Mouse (Mus musculus) heart, embryonic 13.5 days (tissue): ENCODE measurements around the gene Rbms3. TPM values are rescaled to one million over a fixed set of nuclear protein-coding genes. Genes with fewer than 3 reads are reported as not detected.

ENCODE experiments used
- ATAC-seq: fragments of 200-750 bp; cut with Nextera tagmentation; 2 replicates; pipeline ENCODE4 v1.8.0; 2017; ENCODE audit warnings: moderate TSS enrichment; ENCODE audit not compliant: insufficient number of reproducible peaks, low FRiP score, low TSS enrichment; ENCODE audit errors: extremely low read depth
- H3K27ac ChIP-seq: fragments of 300-500 bp; sonication (generic); replicated peaks from 2 replicates; pipeline ENCODE4 v1.5.1; 2015; ENCODE audit warnings: moderate library complexity, mild to moderate bottlenecking, inconsistent platforms
- H3K27me3 ChIP-seq: fragments of 300-500 bp; sonication (generic); replicated peaks from 2 replicates; pipeline ENCODE4 v1.6.1; 2015; ENCODE audit warnings: mild to moderate bottlenecking, inconsistent platforms
- H3K36me3 ChIP-seq: fragments of 300-500 bp; sonication (generic); 2 replicates; pipeline ENCODE4 v1.6.1; 2015; ENCODE audit warnings: mild to moderate bottlenecking, inconsistent platforms
- H3K4me1 ChIP-seq: fragments of 300-500 bp; sonication (generic); 2 replicates; pipeline ENCODE4 v1.6.1; 2015; ENCODE audit warnings: inconsistent platforms
- H3K4me2 ChIP-seq: fragments of 300-500 bp; sonication (generic); 2 replicates; pipeline ENCODE4 v1.6.1; 2015; ENCODE audit warnings: inconsistent platforms, mild to moderate bottlenecking, moderate library complexity
- H3K4me3 ChIP-seq: fragments of 300-500 bp; sonication (generic); 2 replicates; pipeline ENCODE4 v1.5.1; 2015; ENCODE audit warnings: moderate library complexity, mild to moderate bottlenecking, inconsistent platforms
- H3K9ac ChIP-seq: fragments of 300-500 bp; sonication (generic); 2 replicates; pipeline ENCODE4 v1.6.1; 2015; ENCODE audit warnings: inconsistent platforms, mild to moderate bottlenecking, moderate library complexity
- H3K9me3 ChIP-seq: fragments of 300-500 bp; sonication (generic); 2 replicates; pipeline ENCODE4 v1.6.1; 2016; ENCODE audit warnings: inconsistent platforms
- WGBS: fragments of 180-500 bp; shearing (Covaris S2); methylation state at CpG from one replicate; pipeline ENCODE4 v1.1.7; 2015; ENCODE audit warnings: mixed read lengths; 5-methylcytosine and 5-hydroxymethylcytosine counted together
- polyA plus RNA-seq: library from polyadenylated mRNA; unstranded; fragments of >200 nt; fragmentation: Nextera tagmentation; extraction: Ambion mirVana; gene quantifications from 2 replicates; pipeline ENCODE4 v1.2.1, GENCODE M21; 2015

Gene Rbms3
- polyA plus RNA-seq, 1 experiment from 2014 or later = 36.0 TPM

GRCm38 (mm10) chr9:116879600-116880457 lies 749.9 kb downstream of the Rbms3 start:
- Histone ChIP-seq H3K4me3 (no peak overlapping the region), H3K9me3 (peaks cover 11% of the 10 kb centered on the region; the same call in 1 of the 2 replicates), H3K27ac (peak overlapping the region; percentile 78), H3K9ac (no peak overlapping the region), H3K27me3 (no peaks in the 10 kb centered on the region), H3K4me2 (0 out of 2 replicates have a peak overlapping the region, but pooled peaks have one; percentile 9), H3K4me1 (peaks cover 24% of the 10 kb centered on the region), H3K36me3 (peaks cover 13% of the 10 kb centered on the region)
- 53% methylated on average over 10 of the region's 10 CpGs for WGBS
- ATAC-seq = no peak

DNA sequence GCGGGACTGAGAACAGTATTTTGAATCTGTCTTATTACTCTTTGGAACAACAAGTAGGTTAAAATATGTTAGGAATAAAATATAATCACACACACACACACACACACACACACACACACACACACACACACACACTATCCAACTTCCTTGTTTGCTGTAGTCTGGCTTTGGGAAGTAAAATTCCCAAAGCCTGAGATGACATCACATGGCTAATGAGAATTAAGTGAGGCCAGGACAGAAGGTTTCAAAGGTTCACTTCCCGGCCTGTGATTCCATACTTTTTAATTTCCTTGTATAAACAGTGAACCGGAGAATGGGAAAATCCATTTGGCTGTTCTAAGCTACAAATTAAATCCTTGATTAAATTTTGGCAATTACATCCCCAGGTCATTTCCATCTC lies 752.9 kb downstream of the Rbms3 start:
- H3K36me3 ChIP-seq = peaks cover 13% of the 10 kb centered on the region
- no peak for ATAC-seq
- 67% methylated on average over 3 of the region's 3 CpGs for WGBS

DNA sequence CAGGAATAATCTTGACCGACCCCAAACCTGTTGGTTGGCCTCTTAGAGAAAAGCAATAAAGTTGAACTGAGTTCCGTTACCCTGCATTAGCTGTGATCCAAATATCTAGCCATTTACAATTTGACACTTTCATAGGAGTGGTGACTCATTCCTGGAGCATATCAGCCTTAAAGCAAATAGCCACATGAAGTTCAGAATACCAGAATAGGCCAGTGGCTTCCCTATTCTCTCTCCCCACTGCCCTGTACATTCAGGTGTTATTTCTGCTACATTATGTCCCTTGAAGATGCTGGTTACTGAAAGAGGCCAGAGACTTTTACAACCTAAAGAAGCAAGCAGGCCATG lies 755.8 kb downstream of the Rbms3 start:
- H3K9me3 ChIP-seq = peaks cover 10% of the 10 kb centered on the region
- peak overlapping the region; percentile 38 for H3K9ac ChIP-seq
- no peaks in the 10 kb centered on the region for H3K27me3 ChIP-seq
- H3K36me3 ChIP-seq = peaks cover 9% of the 10 kb centered on the region
- ATAC-seq = no peak
- H3K4me2 ChIP-seq = peak overlapping the region; percentile 58
- peak overlapping the region; percentile 84 for H3K27ac ChIP-seq
- peak overlapping the region; percentile 27 for H3K4me3 ChIP-seq
- 32% methylated on average over 2 of the region's 2 CpGs for WGBS
- H3K4me1 ChIP-seq = peaks cover 33% of the 10 kb centered on the region

More for the DNA sequence above, 752.9 kb downstream of the Rbms3 start:
- Histone ChIP-seq H3K9ac (no peak overlapping the region), H3K27ac (no peak overlapping the region), H3K9me3 (peaks cover 11% of the 10 kb centered on the region; the same call in 1 of the 2 replicates), H3K4me3 (no peak overlapping the region), H3K27me3 (no peaks in the 10 kb centered on the region), H3K4me1 (peaks cover 53% of the 10 kb centered on the region), H3K4me2 (no peak overlapping the region)

DNA sequence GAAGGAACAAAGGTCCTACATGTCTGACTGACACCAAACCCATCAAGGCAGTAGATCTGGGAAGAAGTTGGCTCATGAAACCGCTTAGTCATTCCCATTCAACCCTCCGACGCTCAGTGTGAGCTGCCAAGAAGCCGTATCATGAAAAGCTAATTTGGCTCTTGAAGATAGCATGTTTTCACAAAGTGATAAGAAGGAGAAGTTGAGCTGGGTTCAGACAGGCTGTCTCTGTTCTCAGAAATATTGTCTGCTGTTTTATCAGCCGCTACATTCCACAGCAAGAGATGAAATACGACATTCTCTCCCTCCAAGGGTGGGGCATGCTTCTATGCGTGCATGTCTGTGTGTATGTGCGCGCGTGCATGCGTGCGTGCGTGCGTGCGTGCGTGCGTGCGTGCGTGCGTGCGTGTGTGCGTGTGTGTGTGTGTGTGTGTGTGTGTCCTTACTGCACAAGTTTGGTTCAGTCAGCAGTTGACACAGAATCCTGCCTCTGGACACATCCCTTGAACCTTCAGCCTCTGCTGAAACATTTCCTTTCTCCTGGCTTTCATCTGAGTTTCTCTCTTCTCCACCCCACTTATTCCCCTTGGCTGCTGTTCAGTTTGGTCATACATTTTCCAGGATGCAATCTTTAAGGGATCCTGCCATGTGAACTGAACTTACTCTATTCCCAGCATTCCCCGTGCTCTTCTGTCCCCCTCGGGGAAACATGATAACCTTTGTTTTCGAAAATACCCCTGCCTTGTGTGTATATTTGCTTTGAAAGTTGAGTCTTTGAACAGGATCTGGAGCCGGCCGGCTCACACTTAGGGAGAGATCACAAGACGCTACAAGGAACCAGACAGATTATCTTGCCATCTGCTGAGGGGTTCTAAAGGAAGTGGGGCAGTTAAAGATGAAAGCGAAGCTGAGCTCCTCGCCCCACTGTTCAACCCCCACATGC lies 756.4 kb downstream of the Rbms3 start:
- Histone ChIP-seq H3K4me2 (peak overlapping the region; percentile 58), H3K4me3 (peak overlapping the region; percentile 27), H3K9ac (0 out of 2 replicates have a peak overlapping the region, but pooled peaks have one; percentile 51), H3K4me1 (peaks cover 33% of the 10 kb centered on the region), H3K27ac (peak overlapping the region; percentile 84), H3K27me3 (no peaks in the 10 kb centered on the region), H3K36me3 (0 out of 2 replicates have a peak, but pooled peaks cover 4% of the 10 kb centered on the region), H3K9me3 (peaks cover 6% of the 10 kb centered on the region; the same call in 1 of the 2 replicates)
- WGBS = 28% methylated on average over 30 of the region's 30 CpGs
- ATAC-seq = peak; percentile 74

- Histone ChIP-seq H3K27ac (peak overlapping the region; percentile 84), H3K9me3 (peaks cover 6% of the 10 kb centered on the region; the same call in 1 of the 2 replicates), H3K4me3 (no peak overlapping the region), H3K27me3 (no peaks in the 10 kb centered on the region), H3K4me1 (peaks cover 33% of the 10 kb centered on the region), H3K4me2 (no peak overlapping the region; the same call in 1 of the 2 replicates), H3K9ac (no peak overlapping the region), H3K36me3 (0 out of 2 replicates have a peak, but pooled peaks cover 4% of the 10 kb centered on the region)
- no peak for ATAC-seq
- 41% methylated on average over 6 of the region's 6 CpGs for WGBS
Measured at GRCm38 (mm10) chr9:116872346-116872745, 757.4 kb downstream of the Rbms3 start.

DNA sequence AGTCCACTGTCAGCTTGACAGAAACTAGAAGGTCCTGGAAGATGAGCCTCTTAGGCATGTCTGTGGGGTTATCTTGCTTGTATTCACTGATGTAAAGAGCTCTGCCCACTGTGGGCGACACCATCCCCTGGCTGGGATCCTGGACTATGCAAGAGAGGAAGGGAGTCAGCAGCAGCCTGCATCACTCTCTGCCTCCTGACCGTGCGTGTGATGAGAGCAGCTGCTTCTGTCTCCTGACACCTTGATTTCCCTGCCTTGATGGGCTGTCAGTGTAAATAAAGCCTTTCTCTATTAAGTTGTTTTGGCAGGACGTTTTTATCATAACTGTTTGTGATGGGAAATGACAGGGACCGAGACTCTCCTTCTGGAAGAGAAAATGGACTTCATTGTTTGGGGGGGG lies 758.1 kb downstream of the Rbms3 start:
- 73% methylated on average over 5 of the region's 5 CpGs for WGBS
- H3K27ac ChIP-seq = no peak overlapping the region
- ATAC-seq = no peak

GRCm38 (mm10) chr9:116866060-116866459 lies 763.7 kb downstream of the Rbms3 start:
- no peak overlapping the region for H3K4me2 ChIP-seq
- H3K4me3 ChIP-seq = no peak overlapping the region
- peaks cover 7% of the 10 kb centered on the region; the same call in 1 of the 2 replicates for H3K36me3 ChIP-seq
- H3K9me3 ChIP-seq = peaks cover 5% of the 10 kb centered on the region; the same call in 1 of the 2 replicates
- no peaks in the 10 kb centered on the region for H3K27me3 ChIP-seq
- WGBS = 79% methylated on average over 7 of the region's 7 CpGs
- no peak overlapping the region for H3K27ac ChIP-seq
- H3K4me1 ChIP-seq = peaks cover 16% of the 10 kb centered on the region
- H3K9ac ChIP-seq = no peak overlapping the region
- ATAC-seq = no peak

More for the DNA sequence above, 758.1 kb downstream of the Rbms3 start:
- Histone ChIP-seq H3K9ac (no peak overlapping the region), H3K27me3 (no peaks in the 10 kb centered on the region), H3K36me3 (0 out of 2 replicates have a peak, but pooled peaks cover 4% of the 10 kb centered on the region), H3K4me1 (peaks cover 33% of the 10 kb centered on the region), H3K9me3 (peaks cover 6% of the 10 kb centered on the region; the same call in 1 of the 2 replicates), H3K4me3 (no peak overlapping the region), H3K4me2 (no peak overlapping the region)

DNA sequence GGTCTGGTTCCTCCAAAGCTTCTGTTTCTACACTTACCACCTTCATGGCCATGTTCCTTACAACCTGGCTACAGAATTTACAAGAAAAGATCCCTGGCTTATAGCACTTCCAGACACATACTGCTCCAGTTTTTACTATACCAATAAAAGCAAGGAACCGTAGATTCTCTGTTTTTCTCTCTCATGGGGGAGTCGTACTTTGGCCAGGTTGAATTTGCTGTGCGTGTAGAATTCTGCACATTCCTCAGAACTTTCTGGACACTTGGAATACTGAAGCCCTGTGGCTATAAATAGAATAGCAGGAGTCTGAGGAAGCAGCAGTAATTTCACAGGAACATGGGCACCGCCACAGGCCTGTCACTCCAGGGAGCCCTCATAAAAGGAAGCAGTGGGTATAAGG lies 766.1 kb downstream of the Rbms3 start:
- Histone ChIP-seq H3K4me2 (no peak overlapping the region), H3K27me3 (no peaks in the 10 kb centered on the region), H3K9ac (0 out of 2 replicates have a peak overlapping the region, but pooled peaks have one; percentile 24), H3K4me1 (peaks cover 20% of the 10 kb centered on the region), H3K4me3 (no peak overlapping the region), H3K27ac (peak overlapping the region; percentile 70), H3K36me3 (peaks cover 7% of the 10 kb centered on the region; the same call in 1 of the 2 replicates), H3K9me3 (peaks cover 5% of the 10 kb centered on the region; the same call in 1 of the 2 replicates)
- 36% methylated on average over 4 of the region's 4 CpGs for WGBS
- no peak for ATAC-seq

GRCm38 (mm10) chr9:116862341-116862740 lies 767.4 kb downstream of the Rbms3 start:
- peaks cover 20% of the 10 kb centered on the region for H3K4me1 ChIP-seq
- peaks cover 5% of the 10 kb centered on the region; the same call in 1 of the 2 replicates for H3K9me3 ChIP-seq
- H3K27ac ChIP-seq = no peak overlapping the region
- no peak overlapping the region for H3K9ac ChIP-seq
- peaks cover 7% of the 10 kb centered on the region; the same call in 1 of the 2 replicates for H3K36me3 ChIP-seq
- WGBS = 95% methylated on average over 3 of the region's 3 CpGs
- no peak for ATAC-seq
- H3K27me3 ChIP-seq = no peaks in the 10 kb centered on the region
- H3K4me3 ChIP-seq = no peak overlapping the region
- H3K4me2 ChIP-seq = no peak overlapping the region

GRCm38 (mm10) chr9:116857861-116858595 lies 771.7 kb downstream of the Rbms3 start:
- no peak overlapping the region for H3K4me2 ChIP-seq
- H3K36me3 ChIP-seq = no peaks in the 10 kb centered on the region
- ATAC-seq = no peak
- H3K9me3 ChIP-seq = no peaks in the 10 kb centered on the region
- peaks cover 14% of the 10 kb centered on the region for H3K4me1 ChIP-seq
- no peak overlapping the region for H3K9ac ChIP-seq
- 82% methylated on average over 6 of the region's 6 CpGs for WGBS
- no peak overlapping the region for H3K27ac ChIP-seq
- H3K4me3 ChIP-seq = no peak overlapping the region
- H3K27me3 ChIP-seq = no peaks in the 10 kb centered on the region
